Mouse (Mus musculus): ENCODE measurements around the gene Msi2. TPM values are rescaled to one million over a fixed set of nuclear protein-coding genes. Genes with fewer than 3 reads are reported as not detected.

Msi2 gene
- polyA plus RNA-seq, 1 experiment from 2014 or later: 3.9 TPM

DNA sequence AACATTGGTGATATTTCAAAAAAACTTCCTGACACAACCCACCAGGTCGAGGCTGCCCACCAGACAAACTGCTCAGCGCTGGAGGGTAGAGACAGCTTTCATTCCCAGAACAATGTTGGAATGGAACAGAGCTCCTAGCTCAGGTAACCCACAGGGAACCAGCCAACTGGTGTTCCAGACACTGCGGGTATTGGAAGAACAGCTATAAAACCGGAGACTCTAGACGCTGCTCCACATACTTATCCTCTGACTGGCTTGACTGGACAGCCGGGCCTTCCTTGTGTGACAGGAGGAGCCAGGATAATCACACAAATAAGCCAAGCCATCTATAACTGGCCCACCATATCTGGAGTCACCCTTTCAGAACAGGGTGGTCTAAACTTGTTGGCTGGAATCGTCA, 169.9 kb downstream of the Msi2 start:
- ATAC-seq (ENCODE audit: low read depth) (no peak), DNase-seq (no peak)
- H3K36me3 ChIP-seq: no peaks in the 10 kb centered on the region
- H3K4me3 ChIP-seq (replicated peaks): no peak overlapping the region
- H3K27ac ChIP-seq: no peak overlapping the region
- 77% methylated on average over 7 of the region's 7 CpGs for WGBS (ENCODE audit: insufficient replicate concordance)
- peaks cover 38% of the 10 kb centered on the region for H3K4me1 ChIP-seq (replicated peaks)
- no peak overlapping the region for H3K9ac ChIP-seq
- no peaks in the 10 kb centered on the region for H3K9me3 ChIP-seq (replicated peaks)
- H3K27me3 ChIP-seq: no peaks in the 10 kb centered on the region
- no peak overlapping the region for H3K4me2 ChIP-seq

DNA sequence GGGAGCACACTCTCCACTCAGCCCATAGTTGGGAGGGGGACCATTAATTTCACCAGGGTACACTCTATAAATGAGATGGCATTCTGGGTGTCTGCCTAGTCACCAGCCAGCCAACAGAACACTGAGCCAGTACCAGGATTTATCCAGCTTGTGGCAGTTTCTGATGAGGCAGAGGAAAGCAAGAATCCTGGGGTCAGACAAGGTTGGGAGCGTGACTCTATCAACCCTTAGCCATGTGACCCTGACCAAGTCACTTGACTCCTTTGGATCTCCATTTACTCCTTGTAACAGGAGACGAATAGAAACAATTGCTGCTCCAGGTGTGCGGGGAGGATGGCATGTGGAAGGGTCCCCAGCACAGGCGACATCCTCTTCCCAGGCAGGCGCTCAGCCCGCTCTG, 174.5 kb downstream of the Msi2 start:
- H3K36me3 ChIP-seq: no peaks in the 10 kb centered on the region
- H3K4me3 ChIP-seq (replicated peaks): no peak overlapping the region
- DNase-seq: no peak
- ATAC-seq (ENCODE audit: low read depth): no peak
- no peaks in the 10 kb centered on the region for H3K9me3 ChIP-seq (replicated peaks)
- no peak overlapping the region for H3K4me2 ChIP-seq
- H3K9ac ChIP-seq: no peak overlapping the region
- H3K27me3 ChIP-seq: no peaks in the 10 kb centered on the region
- H3K4me1 ChIP-seq (replicated peaks): 0 out of 2 replicates have a peak, but pooled peaks cover 7% of the 10 kb centered on the region
- no peak overlapping the region for H3K27ac ChIP-seq
- WGBS (ENCODE audit: insufficient replicate concordance): 80% methylated on average over 6 of the region's 6 CpGs

DNA sequence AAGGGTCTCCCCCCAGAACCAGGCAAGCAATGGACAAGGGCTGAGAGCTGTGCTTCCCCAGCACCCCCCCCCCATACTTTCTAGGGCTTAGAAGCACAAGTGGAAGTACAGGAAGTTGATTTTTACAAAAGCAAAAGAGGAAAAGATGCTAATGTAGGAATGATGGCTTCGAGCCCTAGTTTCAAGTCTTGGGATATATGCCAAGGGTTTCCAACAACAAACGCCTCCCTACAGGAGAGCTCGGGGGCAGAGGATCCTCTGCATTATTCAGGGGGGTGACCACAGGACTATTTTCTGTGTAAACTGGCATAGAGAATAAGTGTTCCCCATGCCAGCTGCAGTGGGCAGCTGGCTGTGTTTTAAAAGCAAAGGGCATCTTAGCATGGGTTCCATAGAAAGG, 175.5 kb downstream of the Msi2 start:
- no peak for DNase-seq
- H3K4me3 ChIP-seq (replicated peaks): no peak overlapping the region
- no peaks in the 10 kb centered on the region for H3K9me3 ChIP-seq (replicated peaks)
- H3K9ac ChIP-seq: no peak overlapping the region
- H3K27me3 ChIP-seq: no peaks in the 10 kb centered on the region
- H3K36me3 ChIP-seq: no peaks in the 10 kb centered on the region
- WGBS (ENCODE audit: insufficient replicate concordance): 61% methylated on average over 3 of the region's 3 CpGs
- no peak for ATAC-seq (ENCODE audit: low read depth)
- no peak overlapping the region for H3K4me2 ChIP-seq
- no peak overlapping the region for H3K27ac ChIP-seq
- 0 out of 2 replicates have a peak, but pooled peaks cover 5% of the 10 kb centered on the region for H3K4me1 ChIP-seq (replicated peaks)

DNA sequence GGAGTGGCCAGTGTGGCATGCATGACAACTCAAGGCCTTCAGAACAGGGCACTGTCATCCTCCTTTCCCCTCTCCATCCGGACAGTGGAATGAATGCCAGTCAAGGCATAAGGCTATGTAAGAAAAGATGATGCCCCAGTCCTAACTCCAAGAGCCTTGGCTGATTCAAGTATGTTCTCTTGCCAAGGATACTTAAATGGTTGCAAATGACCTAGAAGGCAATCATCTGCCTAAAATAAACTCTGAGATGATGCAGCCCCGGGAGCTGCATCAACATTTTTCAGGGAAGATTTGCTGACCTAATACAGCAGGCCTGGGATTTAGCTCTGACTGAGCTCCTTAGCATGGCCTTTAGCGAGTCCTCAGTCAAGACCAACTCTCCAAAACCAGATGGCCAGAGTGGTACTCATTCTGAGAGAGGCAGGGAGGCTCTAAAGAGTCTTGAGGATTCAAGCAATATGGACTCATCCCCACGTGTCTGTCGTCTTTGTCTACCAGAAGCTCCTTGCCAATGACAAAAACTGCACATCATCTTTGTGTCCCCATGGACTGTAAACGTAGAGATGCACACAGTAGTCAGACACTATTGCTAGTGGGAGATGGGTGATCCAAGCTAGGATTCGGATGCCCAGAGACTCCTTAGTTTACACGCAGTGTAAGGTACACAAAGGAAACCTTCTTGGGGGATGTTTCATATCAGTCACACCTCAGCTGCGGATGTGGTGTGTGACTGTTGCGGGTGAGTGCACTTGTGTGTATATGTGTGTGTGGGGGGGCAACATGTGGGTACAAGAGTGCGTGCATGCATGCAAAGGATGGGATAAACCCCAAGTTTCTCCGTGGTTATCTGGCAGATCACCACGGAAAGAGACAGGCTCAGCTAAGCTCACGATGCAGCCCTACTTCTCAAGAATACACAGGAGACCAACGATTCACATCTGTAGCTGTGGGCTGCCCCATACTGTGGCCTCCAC, 176.4 kb downstream of the Msi2 start:
- H3K4me1 ChIP-seq (replicated peaks): 0 out of 2 replicates have a peak, but pooled peaks cover 5% of the 10 kb centered on the region
- 76% methylated on average over 15 of the region's 15 CpGs for WGBS (ENCODE audit: insufficient replicate concordance)
- no peak for ATAC-seq (ENCODE audit: low read depth)
- no peak overlapping the region for H3K4me3 ChIP-seq (replicated peaks)
- H3K27ac ChIP-seq: no peak overlapping the region
- no peaks in the 10 kb centered on the region for H3K36me3 ChIP-seq
- H3K27me3 ChIP-seq: no peaks in the 10 kb centered on the region
- no peak for DNase-seq
- no peaks in the 10 kb centered on the region for H3K9me3 ChIP-seq (replicated peaks)
- no peak overlapping the region for H3K9ac ChIP-seq
- no peak overlapping the region for H3K4me2 ChIP-seq

GRCm38 (mm10) chr11:88539637-88540478, 178.5 kb downstream of the Msi2 start:
- Histone ChIP-seq H3K9ac (no peak overlapping the region), H3K36me3 (no peaks in the 10 kb centered on the region), H3K9me3 (replicated peaks) (no peaks in the 10 kb centered on the region), H3K4me1 (replicated peaks) (0 out of 2 replicates have a peak, but pooled peaks cover 5% of the 10 kb centered on the region), H3K4me3 (replicated peaks) (no peak overlapping the region), H3K27ac (no peak overlapping the region), H3K4me2 (no peak overlapping the region), H3K27me3 (no peaks in the 10 kb centered on the region)
- DNase-seq: no peak
- no peak for ATAC-seq (ENCODE audit: low read depth)
- WGBS (ENCODE audit: insufficient replicate concordance): 75% methylated on average over 8 of the region's 8 CpGs

DNA sequence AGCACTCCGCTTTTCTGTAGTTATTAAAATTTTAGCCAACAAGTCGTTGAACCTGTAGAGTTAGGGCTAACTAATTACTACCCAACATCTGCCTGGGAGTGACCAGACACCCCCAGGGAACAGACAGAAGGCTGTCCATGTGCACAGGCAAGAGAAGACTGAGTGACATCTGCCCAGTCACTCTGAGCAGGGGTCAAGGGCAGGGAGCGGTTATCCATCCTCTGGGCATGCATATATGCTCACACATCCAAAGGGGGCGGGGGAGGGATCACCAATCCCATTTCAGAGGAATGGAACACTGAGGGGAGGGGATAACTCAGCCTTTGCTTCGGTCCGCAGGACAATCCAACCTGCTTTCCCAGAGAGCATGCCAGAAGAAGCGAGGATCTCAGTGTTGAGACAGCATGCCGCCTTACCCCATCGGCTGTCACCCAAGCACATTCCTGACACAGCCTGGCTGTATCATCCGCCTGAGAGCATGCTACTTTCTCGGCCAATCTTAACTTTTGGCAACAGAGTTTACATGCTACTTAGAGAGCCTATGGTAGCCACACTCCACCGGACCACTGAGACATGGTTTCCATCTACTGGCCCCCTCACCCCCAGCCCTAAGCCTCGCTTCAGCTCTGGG, 179.5 kb downstream of the Msi2 start:
- Histone ChIP-seq H3K4me2 (no peak overlapping the region), H3K4me1 (replicated peaks) (0 out of 2 replicates have a peak, but pooled peaks cover 8% of the 10 kb centered on the region), H3K36me3 (no peaks in the 10 kb centered on the region), H3K4me3 (replicated peaks) (no peak overlapping the region), H3K9me3 (replicated peaks) (no peaks in the 10 kb centered on the region), H3K9ac (no peak overlapping the region), H3K27me3 (no peaks in the 10 kb centered on the region), H3K27ac (no peak overlapping the region)
- DNase-seq (no peak), ATAC-seq (ENCODE audit: low read depth) (no peak)
- 79% methylated on average over 13 of the region's 13 CpGs for WGBS (ENCODE audit: insufficient replicate concordance)

- whole genome bisulfite sequencing (ENCODE audit: insufficient replicate concordance): 66% methylated on average over 7 of the region's 7 CpGs
- DNase-seq (no peak), ATAC-seq (ENCODE audit: low read depth) (no peak)
- Histone ChIP-seq H3K27ac (no peak overlapping the region), H3K4me1 (replicated peaks) (0 out of 2 replicates have a peak, but pooled peaks cover 6% of the 10 kb centered on the region), H3K27me3 (no peaks in the 10 kb centered on the region), H3K4me3 (replicated peaks) (no peak overlapping the region), H3K9ac (no peak overlapping the region), H3K9me3 (replicated peaks) (no peaks in the 10 kb centered on the region), H3K36me3 (no peaks in the 10 kb centered on the region), H3K4me2 (no peak overlapping the region)
Measured at GRCm38 (mm10) chr11:88537344-88537743, 181.0 kb downstream of the Msi2 start.

GRCm38 (mm10) chr11:88536861-88537260, 181.5 kb downstream of the Msi2 start:
- Histone ChIP-seq H3K4me2 (no peak overlapping the region), H3K27ac (no peak overlapping the region), H3K4me1 (replicated peaks) (0 out of 2 replicates have a peak, but pooled peaks cover 3% of the 10 kb centered on the region), H3K27me3 (no peaks in the 10 kb centered on the region), H3K36me3 (no peaks in the 10 kb centered on the region), H3K9me3 (replicated peaks) (no peaks in the 10 kb centered on the region), H3K9ac (no peak overlapping the region), H3K4me3 (replicated peaks) (no peak overlapping the region)
- no peak for DNase-seq
- no peak for ATAC-seq (ENCODE audit: low read depth)
- 62% methylated on average over 2 of the region's 2 CpGs for WGBS (ENCODE audit: insufficient replicate concordance)

DNA sequence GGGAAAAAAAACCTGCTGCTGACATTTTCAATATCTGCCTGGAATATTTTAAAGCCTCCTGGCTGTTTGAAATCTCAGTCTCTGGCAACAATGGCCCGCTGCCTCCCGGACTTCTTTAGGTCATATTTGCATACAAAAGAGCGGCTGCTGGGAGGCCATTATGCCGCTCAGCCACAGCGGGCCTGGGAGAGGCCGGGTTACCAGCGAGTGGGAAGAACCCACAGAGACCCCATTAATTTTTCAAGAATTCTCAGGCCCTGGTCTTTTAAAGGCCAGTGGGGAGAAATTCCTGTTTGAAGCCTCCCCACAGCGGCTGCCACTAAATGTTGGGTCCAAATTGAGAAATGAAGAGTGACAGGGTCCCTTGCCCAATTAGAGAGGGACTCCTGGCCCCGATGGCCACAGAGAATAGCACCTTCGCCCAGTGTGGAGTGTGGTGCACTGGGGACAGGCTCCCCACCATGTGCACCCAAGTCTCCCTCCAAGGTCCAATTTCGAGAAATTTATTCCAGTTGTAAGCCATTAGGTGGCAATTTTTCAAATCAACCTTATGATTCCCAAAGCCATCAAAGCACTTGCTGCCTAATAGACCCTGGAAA, 183.9 kb downstream of the Msi2 start:
- Histone ChIP-seq H3K36me3 (no peaks in the 10 kb centered on the region), H3K9ac (no peak overlapping the region), H3K4me3 (replicated peaks) (no peak overlapping the region), H3K27ac (no peak overlapping the region), H3K4me2 (no peak overlapping the region), H3K9me3 (replicated peaks) (no peaks in the 10 kb centered on the region), H3K27me3 (no peaks in the 10 kb centered on the region), H3K4me1 (replicated peaks) (peaks cover 15% of the 10 kb centered on the region)
- ATAC-seq (ENCODE audit: low read depth) (no peak), DNase-seq (no peak)
- 71% methylated on average over 11 of the region's 11 CpGs for WGBS (ENCODE audit: insufficient replicate concordance)

GRCm38 (mm10) chr11:88532016-88532415, 186.3 kb downstream of the Msi2 start:
- 69% methylated on average over 2 of the region's 2 CpGs for WGBS (ENCODE audit: insufficient replicate concordance)
- no peak overlapping the region for H3K4me2 ChIP-seq
- no peak for ATAC-seq (ENCODE audit: low read depth)
- H3K27ac ChIP-seq: no peak overlapping the region
- no peak for DNase-seq
- H3K36me3 ChIP-seq: no peaks in the 10 kb centered on the region
- no peaks in the 10 kb centered on the region for H3K9me3 ChIP-seq (replicated peaks)
- no peak overlapping the region for H3K9ac ChIP-seq
- H3K4me1 ChIP-seq (replicated peaks): peaks cover 39% of the 10 kb centered on the region
- no peaks in the 10 kb centered on the region for H3K27me3 ChIP-seq
- H3K4me3 ChIP-seq (replicated peaks): no peak overlapping the region

DNA sequence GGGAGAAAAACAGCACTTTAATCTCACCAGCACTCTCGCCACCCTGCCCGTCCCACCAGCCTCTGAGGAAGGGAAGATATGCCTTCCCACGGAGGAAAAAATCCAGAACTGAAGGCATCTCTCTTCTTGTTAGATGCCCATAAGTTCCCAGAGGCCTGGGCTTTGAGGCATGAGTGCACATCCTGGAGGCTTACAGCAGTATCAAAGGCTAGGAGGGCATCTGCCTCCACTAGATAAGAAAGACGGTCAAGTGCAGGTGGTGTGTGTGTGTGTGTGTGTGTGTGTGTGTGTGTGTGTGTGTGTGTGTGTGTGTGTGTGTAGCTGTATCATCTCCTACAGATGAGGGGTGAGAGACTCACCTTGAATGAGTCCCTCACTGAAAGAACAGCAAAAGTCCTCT, 188.3 kb downstream of the Msi2 start:
- ATAC-seq (ENCODE audit: low read depth): peak; percentile 72
- H3K9ac ChIP-seq: no peak overlapping the region
- no peaks in the 10 kb centered on the region for H3K36me3 ChIP-seq
- no peak overlapping the region for H3K4me2 ChIP-seq
- no peak overlapping the region for H3K4me3 ChIP-seq (replicated peaks)
- peak; percentile 24 for DNase-seq
- 15% methylated on average over 4 of the region's 4 CpGs for WGBS (ENCODE audit: insufficient replicate concordance)
- no peak overlapping the region for H3K27ac ChIP-seq
- no peaks in the 10 kb centered on the region for H3K27me3 ChIP-seq
- H3K9me3 ChIP-seq (replicated peaks): no peaks in the 10 kb centered on the region
- peaks cover 56% of the 10 kb centered on the region for H3K4me1 ChIP-seq (replicated peaks)
